13 mouse cellular contexts compared by ENCODE assay signal in the genomic region with DNA sequence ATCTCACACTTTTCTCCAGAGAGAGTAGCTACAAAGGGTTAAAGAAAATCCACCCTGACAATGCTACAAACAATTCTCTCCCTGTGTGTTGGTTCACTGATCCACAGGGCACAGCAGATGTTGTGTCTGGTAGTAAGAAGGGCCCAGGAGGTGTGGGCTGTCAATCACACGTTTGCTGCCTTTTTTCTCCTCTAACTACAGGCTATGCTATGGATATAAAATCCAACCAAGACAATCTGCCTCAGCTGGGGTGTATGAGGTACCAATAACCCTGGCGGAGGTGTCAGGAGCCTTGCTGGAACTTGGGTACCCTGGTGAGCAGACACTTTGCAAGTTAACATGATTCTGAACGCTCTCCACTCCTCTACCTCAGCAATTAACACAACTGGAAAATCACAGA.
DNase-seq lines count a peak whose midpoint lies in the region; ATAC-seq lines count a peak whose summit lies in the region.
"Had no signal": no experiment of that assay in that cellular context is flagged by ENCODE, and none has a peak within 500 bp of the region (broad histone marks: within the 10 kb centered on the region; RNA-seq: fewer than 3 reads in every experiment).

No protein-coding gene starts in this region.

- peak overlapping the region; percentile 60 for H3K27ac ChIP-seq in forebrain, embryonic 15.5 days (replicated peaks)
- H3K27ac ChIP-seq in midbrain, embryonic 10.5 days (replicated peaks): peak overlapping the region; percentile 82
- H3K27ac ChIP-seq in neural tube, embryonic 14.5 days (ENCODE audit: low read depth, low read length): no peak overlapping the region
- H3K27ac ChIP-seq: intestine, embryonic 15.5 days had no signal

- peaks cover 6% of the 10 kb centered on the region for H3K4me1 ChIP-seq in forebrain, embryonic 15.5 days
- H3K4me1 ChIP-seq in midbrain, embryonic 10.5 days: peaks cover 40% of the 10 kb centered on the region
- no peaks in the 10 kb centered on the region for H3K4me1 ChIP-seq in neural tube, embryonic 14.5 days (ENCODE audit: control insufficient read depth, insufficient read depth, low read length)
- H3K4me1 ChIP-seq: intestine, embryonic 15.5 days; megakaryocyte, embryonic 14.5 days had no signal

- H3K9me3 ChIP-seq in forebrain, embryonic 15.5 days: no peaks in the 10 kb centered on the region
- 0 out of 2 replicates have a peak, but pooled peaks cover 3% of the 10 kb centered on the region for H3K9me3 ChIP-seq in midbrain, embryonic 10.5 days (replicated peaks)
- no peaks in the 10 kb centered on the region for H3K9me3 ChIP-seq in neural tube, embryonic 14.5 days (ENCODE audit: control insufficient read depth, low read length)
- H3K9me3 ChIP-seq: intestine, embryonic 15.5 days had no signal

- peak; percentile 91 for ATAC-seq in forebrain, embryonic 15.5 days (replicated peaks)
- ATAC-seq in neural tube, embryonic 14.5 days (ENCODE audit: low read depth): peak; percentile 79; the same call in 1 of the 2 replicates
- ATAC-seq: intestine, embryonic 15.5 days had no signal

- no peaks in the 10 kb centered on the region for H3K36me3 ChIP-seq in forebrain, embryonic 15.5 days
- no peaks in the 10 kb centered on the region for H3K36me3 ChIP-seq in midbrain, embryonic 10.5 days
- no peaks in the 10 kb centered on the region for H3K36me3 ChIP-seq in neural tube, embryonic 14.5 days (ENCODE audit: control insufficient read depth, insufficient read depth, low read length)
- H3K36me3 ChIP-seq: intestine, embryonic 15.5 days had no signal

- no peak overlapping the region for H3K4me2 ChIP-seq in forebrain, embryonic 15.5 days (replicated peaks)
- H3K4me2 ChIP-seq in neural tube, embryonic 14.5 days (ENCODE audit: low read depth, low read length): no peak overlapping the region
- H3K4me2 ChIP-seq: intestine, embryonic 15.5 days; lung, embryonic 14.5 days had no signal

- H3K4me3 ChIP-seq in forebrain, embryonic 15.5 days: no peak overlapping the region
- 0 out of 2 replicates have a peak overlapping the region, but pooled peaks have one; percentile 7 for H3K4me3 ChIP-seq in midbrain, embryonic 10.5 days
- no peak overlapping the region for H3K4me3 ChIP-seq in neural tube, embryonic 14.5 days (ENCODE audit: low read depth, low read length)
- H3K4me3 ChIP-seq: intestine, embryonic 15.5 days; megakaryocyte, embryonic 14.5 days had no signal

- no peak overlapping the region for H3K9ac ChIP-seq in forebrain, embryonic 15.5 days (replicated peaks)
- H3K9ac ChIP-seq in neural tube, embryonic 14.5 days (replicated peaks; ENCODE audit: low read depth, low read length): no peak overlapping the region
- H3K9ac ChIP-seq: intestine, embryonic 15.5 days; lung, embryonic 14.5 days had no signal

- H3K27me3 ChIP-seq in forebrain, embryonic 15.5 days: no peaks in the 10 kb centered on the region
- H3K27me3 ChIP-seq in midbrain, embryonic 10.5 days (ENCODE audit: low read depth, poor library complexity, severe bottlenecking): no peaks in the 10 kb centered on the region
- no peaks in the 10 kb centered on the region for H3K27me3 ChIP-seq in neural tube, embryonic 14.5 days (ENCODE audit: control insufficient read depth, insufficient read depth, low read length)
- H3K27me3 ChIP-seq: intestine, embryonic 15.5 days; megakaryocyte, embryonic 14.5 days had no signal

- DNase-seq in embryo, embryonic 9.5 days (ENCODE audit: extremely low spot score): peak; percentile 43
- peak; percentile 79 for DNase-seq in midbrain, embryonic 10.5 days (ENCODE audit: low spot score)
- DNase-seq in gastrocnemius, adult 18-20 months (ENCODE audit: low spot score): no peak
- no peak for DNase-seq in cerebellum, adult 11 months
- DNase-seq in cerebellum, adult 11-12 months: no peak
- DNase-seq: cerebellum, postnatal 25 days; kidney, postnatal 10 days; lung, embryonic 14.5 days; right cerebral cortex, postnatal 4 days had no signal

- 18% methylated on average over 3 of the region's 3 CpGs for WGBS in forebrain, embryonic 15.5 days
- 4% methylated on average over 3 of the region's 3 CpGs for WGBS in midbrain, embryonic 10.5 days
- WGBS in neural tube, embryonic 14.5 days: 12% methylated on average over 3 of the region's 3 CpGs

Comparison
In these comparisons a context has a peak if more than half of its experiments do, and no peak if none do; other contexts are left out.
1. DNase-seq: peak in embryo, embryonic 9.5 days (single experiment) and midbrain, embryonic 10.5 days (single experiment); none in gastrocnemius, adult 18-20 months (single experiment), cerebellum, adult 11 months (single experiment) and cerebellum, adult 11-12 months (single experiment).